Mouse (Mus musculus) right cerebral cortex, postnatal 14 days (tissue): ENCODE data around the gene Tbc1d14.

Experiments
- DNase-seq: peaks from one replicate; pipeline ENCODE4 v3.0.0; 2022

The Tbc1d14 gene

GRCm38 (mm10) chr5:36553056-36553606, 39.9 kb downstream of the Tbc1d14 start:
- DNase-seq = no peak

- no peak for DNase-seq
Measured at GRCm38 (mm10) chr5:36552391-36552790, 40.7 kb downstream of the Tbc1d14 start.

- no peak for DNase-seq
Measured at GRCm38 (mm10) chr5:36549243-36549642, 43.8 kb downstream of the Tbc1d14 start.

GRCm38 (mm10) chr5:36544765-36545164, 48.3 kb downstream of the Tbc1d14 start:
- DNase-seq = no peak

GRCm38 (mm10) chr5:36540928-36541327, 52.1 kb downstream of the Tbc1d14 start:
- DNase-seq = no peak

GRCm38 (mm10) chr5:36538576-36539187, 54.4 kb downstream of the Tbc1d14 start:
- peak; percentile 53 for DNase-seq

GRCm38 (mm10) chr5:36536424-36536823, 56.7 kb downstream of the Tbc1d14 start:
- no peak for DNase-seq

GRCm38 (mm10) chr5:36535438-36536176, 57.5 kb downstream of the Tbc1d14 start:
- DNase-seq = no peak

GRCm38 (mm10) chr5:36534455-36535030, 58.5 kb downstream of the Tbc1d14 start:
- DNase-seq = no peak

GRCm38 (mm10) chr5:36530129-36530751, 62.8 kb downstream of the Tbc1d14 start:
- peak; percentile 92 for DNase-seq

- DNase-seq = no peak
Measured at GRCm38 (mm10) chr5:36529698-36530097, 63.4 kb downstream of the Tbc1d14 start.

- no peak for DNase-seq
Measured at GRCm38 (mm10) chr5:36526921-36527320, 66.2 kb downstream of the Tbc1d14 start.

- no peak for DNase-seq
Measured at GRCm38 (mm10) chr5:36526274-36526673, 66.8 kb downstream of the Tbc1d14 start.

GRCm38 (mm10) chr5:36525216-36525615, 67.9 kb downstream of the Tbc1d14 start:
- no peak for DNase-seq

- no peak for DNase-seq
Measured at GRCm38 (mm10) chr5:36523219-36523703, 69.8 kb downstream of the Tbc1d14 start.

- no peak for DNase-seq
Measured at GRCm38 (mm10) chr5:36522782-36523181, 70.3 kb downstream of the Tbc1d14 start.

GRCm38 (mm10) chr5:36519751-36520150, 73.3 kb downstream of the Tbc1d14 start:
- DNase-seq = no peak

GRCm38 (mm10) chr5:36517596-36517995, 75.5 kb downstream of the Tbc1d14 start:
- no peak for DNase-seq

GRCm38 (mm10) chr5:36515558-36515957, 77.5 kb downstream of the Tbc1d14 start:
- no peak for DNase-seq

- DNase-seq = no peak
Measured at GRCm38 (mm10) chr5:36515126-36515525, 78.0 kb downstream of the Tbc1d14 start.

- no peak for DNase-seq
Measured at GRCm38 (mm10) chr5:36510956-36511355, 82.1 kb downstream of the Tbc1d14 start.

GRCm38 (mm10) chr5:36508351-36508750, 84.7 kb downstream of the Tbc1d14 start:
- DNase-seq = no peak

GRCm38 (mm10) chr5:36505643-36506042, 87.4 kb downstream of the Tbc1d14 start:
- no peak for DNase-seq
